Comparison of ENCODE assay signal across 9 mouse cellular contexts in the genomic region with DNA sequence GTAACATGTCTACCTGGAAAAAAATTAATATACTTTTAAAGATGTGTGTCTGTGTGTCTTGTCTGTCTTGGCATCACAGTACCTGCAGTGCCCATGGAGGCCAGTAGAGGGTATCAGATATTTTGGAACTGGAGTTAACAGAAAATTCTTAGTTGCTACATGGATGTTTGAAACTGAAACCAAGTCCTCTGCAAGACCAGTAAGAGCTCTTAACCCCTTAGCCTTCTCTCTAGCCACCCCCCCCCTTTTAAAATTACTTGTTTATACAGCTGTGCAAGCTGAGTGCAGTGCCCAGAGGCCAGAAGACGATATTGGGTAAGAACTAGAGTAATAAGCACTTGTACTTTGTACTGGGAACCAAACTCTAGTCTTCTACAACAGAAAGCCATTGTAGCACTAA. TPM values are rescaled to one million over a fixed set of nuclear protein-coding genes. Genes with fewer than 3 reads are reported as not detected.
DNase-seq lines count a peak whose midpoint lies in the region; ATAC-seq lines count a peak whose summit lies in the region.
"Had no signal": no experiment of that assay in that cellular context is flagged by ENCODE, and none has a peak within 500 bp of the region (broad histone marks: within the 10 kb centered on the region; RNA-seq: fewer than 3 reads in every experiment).

No protein-coding gene starts in this region.

- no peak overlapping the region for H3K27ac ChIP-seq in hindbrain, embryonic 10.5 days
- H3K27ac ChIP-seq in hindbrain, embryonic 13.5 days = no peak overlapping the region
- H3K27ac ChIP-seq: macrophage had no signal

- peak; percentile 53 for DNase-seq in hindbrain, embryonic 10.5 days (ENCODE audit: low spot score)
- peak; percentile 85 for DNase-seq in NIH3T3 (ENCODE audit: low read depth)
- DNase-seq in cerebellum, postnatal 25 days = peak; percentile 41 to 71
- DNase-seq in heart, adult 8-10 months (ENCODE audit: low spot score) = peak; percentile 72
- peak; percentile 61 to 67 for DNase-seq in layer of hippocampus, postnatal 10 days (ENCODE audit: low spot score in 2 of 2)
- DNase-seq in spleen, postnatal 36 days (ENCODE audit: low spot score in 2 of 2) = peak; percentile 61 to 64

- peaks cover 50% of the 10 kb centered on the region for H3K36me3 ChIP-seq in hindbrain, embryonic 10.5 days
- H3K36me3 ChIP-seq in hindbrain, embryonic 13.5 days = peaks cover 23% of the 10 kb centered on the region

- no peak overlapping the region for H3K9ac ChIP-seq in hindbrain, embryonic 13.5 days

- 75% methylated on average over 1 of the region's 1 CpGs for WGBS in hindbrain, embryonic 10.5 days
- 88% methylated on average over 1 of the region's 1 CpGs for WGBS in hindbrain, embryonic 13.5 days

- ATAC-seq in hindbrain, embryonic 13.5 days (ENCODE audit: low FRiP score) = no peak
- peak; percentile 65 for ATAC-seq in megakaryocyte progenitor cell, adult 5-6 weeks (replicated peaks; ENCODE audit: poor library complexity)

- peaks cover 11% of the 10 kb centered on the region for H3K4me1 ChIP-seq in hindbrain, embryonic 10.5 days (replicated peaks)
- H3K4me1 ChIP-seq in hindbrain, embryonic 13.5 days (replicated peaks) = peaks cover 21% of the 10 kb centered on the region

- H3K9me3 ChIP-seq in hindbrain, embryonic 10.5 days = no peaks in the 10 kb centered on the region
- no peaks in the 10 kb centered on the region for H3K9me3 ChIP-seq in hindbrain, embryonic 13.5 days

- H3K4me3 ChIP-seq in hindbrain, embryonic 10.5 days = no peak overlapping the region
- H3K4me3 ChIP-seq in hindbrain, embryonic 13.5 days = no peak overlapping the region

- no peaks in the 10 kb centered on the region for H3K27me3 ChIP-seq in hindbrain, embryonic 10.5 days (ENCODE audit: insufficient read depth, poor library complexity, severe bottlenecking)
- H3K27me3 ChIP-seq in hindbrain, embryonic 13.5 days = no peaks in the 10 kb centered on the region

- no peak overlapping the region for H3K4me2 ChIP-seq in hindbrain, embryonic 13.5 days

RNA-seq across cellular contexts. Expression of gene Rps13, which starts 2.2 kb away (rescaled TPM):
- 814 and 844 TPM in 2 replicates for polyA plus RNA-seq in hindbrain, embryonic 10.5 days (2016; fragmentation: Nextera tagmentation; extraction: Ambion mirVana)
- 563 and 564 TPM in 2 replicates for polyA plus RNA-seq in hindbrain, embryonic 13.5 days (2015; fragmentation: Nextera tagmentation; extraction: Ambion mirVana)
- 100 to 1,000 TPM; 323 to 407 (median 359) TPM for total RNA-seq in heart, adult 8-10 months (2022)
- 100 to 1,000 TPM; 282 to 291 TPM for total RNA-seq in layer of hippocampus, postnatal 10 days (2021)
- total RNA-seq in megakaryocyte progenitor cell, adult 5-6 weeks (2015) = 1,937 and 1,943 TPM in 2 replicates
- total RNA-seq in megakaryocyte progenitor cell, adult 5-6 weeks (2017) = 3,821 and 3,826 TPM in 2 replicates

RNA-seq across cellular contexts. Expression of gene Plekha7, which starts 28.1 kb away (rescaled TPM):
- 20.8 and 22.1 TPM in 2 replicates for polyA plus RNA-seq in hindbrain, embryonic 10.5 days (2016; fragmentation: Nextera tagmentation; extraction: Ambion mirVana)
- 6.5 and 6.8 TPM in 2 replicates for polyA plus RNA-seq in hindbrain, embryonic 13.5 days (2015; fragmentation: Nextera tagmentation; extraction: Ambion mirVana)
- 1 to 10 TPM; 4.2 to 9.8 (median 6.5) TPM for total RNA-seq in heart, adult 8-10 months (2022)
- 10 to 100 TPM; 20.5 to 25.9 TPM for total RNA-seq in layer of hippocampus, postnatal 10 days (2021)
- 0.12 and 0.62 TPM in 2 replicates for total RNA-seq in megakaryocyte progenitor cell, adult 5-6 weeks (2015)
- 0.42 and 0.88 TPM in 2 replicates for total RNA-seq in megakaryocyte progenitor cell, adult 5-6 weeks (2017)

Comparison
In these comparisons a context has a peak if more than half of its experiments do, and no peak if none do; other contexts are left out.
1. RNA of gene Rps13, which starts 2.2 kb away (total RNA-seq): 1,937 to 3,826 TPM in megakaryocyte progenitor cell, adult 5-6 weeks; 323 to 407 TPM in heart, adult 8-10 months and 282 to 291 TPM in layer of hippocampus, postnatal 10 days; every median in the first group is over 4 times any median in the second.
2. Peak in every context shown above with its lines, with median percentiles within 50 percentile points of each other: DNase-seq.